Mouse (Mus musculus): ENCODE measurements around the gene Isl2. TPM values are rescaled to one million over a fixed set of nuclear protein-coding genes. Genes with fewer than 3 reads are reported as not detected.

The Isl2 gene
- polyA plus RNA-seq (2014; fragmentation: Nextera tagmentation; extraction: Ambion mirVana) = 1.9 and 3.0 TPM in 2 replicates

DNA sequence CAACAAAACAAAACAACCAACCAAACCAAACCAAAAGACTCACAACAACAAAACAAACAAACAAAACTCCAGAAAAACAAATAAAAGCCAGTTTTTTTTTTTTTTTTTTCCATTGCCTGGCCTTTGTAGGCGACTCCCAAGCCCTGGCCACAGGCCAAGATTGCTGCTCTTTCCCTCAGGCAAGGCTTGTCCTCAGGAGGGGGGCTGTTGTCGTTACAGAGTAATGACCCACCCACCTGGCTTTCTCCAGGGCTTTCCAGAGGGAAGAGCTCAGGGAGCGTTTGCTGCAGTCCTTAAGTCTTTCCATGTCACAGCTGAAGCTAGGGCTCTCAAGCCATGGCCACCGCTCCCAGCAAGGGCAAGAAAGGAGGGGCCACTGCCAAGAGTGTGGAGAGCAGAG, at the start of gene Isl2:
Isl2 (plus strand) TSS at position 296 of the 400 bp plus-strand sequence.
- DNase-seq (ENCODE audit: low spot score) (no peak), ATAC-seq (ENCODE audit: low FRiP score) (no peak)
- Histone ChIP-seq H3K9me3 (ENCODE audit: control insufficient read depth, low read length) (no peaks in the 10 kb centered on the region), H3K36me3 (replicated peaks; ENCODE audit: control insufficient read depth, insufficient read depth) (no peaks in the 10 kb centered on the region), H3K9ac (no peak within 1 kb of the TSS), H3K27me3 (ENCODE audit: control insufficient read depth, insufficient read depth, low read length) (peaks cover 69% of the 10 kb centered on the region), H3K4me1 (replicated peaks; ENCODE audit: control insufficient read depth, insufficient read depth, low read length) (no peaks in the 10 kb centered on the region), H3K4me2 (replicated peaks) (no peak within 1 kb of the TSS), H3K4me3 (replicated peaks; ENCODE audit: low read length) (no peak within 1 kb of the TSS), H3K27ac (no peak within 1 kb of the TSS)
- WGBS = 5% methylated on average over 4 of the region's 4 CpGs

- H3K9ac ChIP-seq = no peak overlapping the region
- ATAC-seq (ENCODE audit: low FRiP score) (no peak), DNase-seq (ENCODE audit: low spot score) (no peak)
- 88% methylated on average over 3 of the region's 3 CpGs for WGBS
- H3K27ac ChIP-seq = no peak overlapping the region
- H3K4me2 ChIP-seq (replicated peaks) = no peak overlapping the region
- H3K36me3 ChIP-seq (replicated peaks; ENCODE audit: control insufficient read depth, insufficient read depth) = no peaks in the 10 kb centered on the region
- peaks cover 5% of the 10 kb centered on the region for H3K27me3 ChIP-seq (ENCODE audit: control insufficient read depth, insufficient read depth, low read length)
- H3K9me3 ChIP-seq (ENCODE audit: control insufficient read depth, low read length) = no peaks in the 10 kb centered on the region
- H3K4me1 ChIP-seq (replicated peaks; ENCODE audit: control insufficient read depth, insufficient read depth, low read length) = no peaks in the 10 kb centered on the region
- no peak overlapping the region for H3K4me3 ChIP-seq (replicated peaks; ENCODE audit: low read length)
Observed at GRCm38 (mm10) chr9:55507922-55508321, 30.6 kb upstream of the Isl2 start.

DNA sequence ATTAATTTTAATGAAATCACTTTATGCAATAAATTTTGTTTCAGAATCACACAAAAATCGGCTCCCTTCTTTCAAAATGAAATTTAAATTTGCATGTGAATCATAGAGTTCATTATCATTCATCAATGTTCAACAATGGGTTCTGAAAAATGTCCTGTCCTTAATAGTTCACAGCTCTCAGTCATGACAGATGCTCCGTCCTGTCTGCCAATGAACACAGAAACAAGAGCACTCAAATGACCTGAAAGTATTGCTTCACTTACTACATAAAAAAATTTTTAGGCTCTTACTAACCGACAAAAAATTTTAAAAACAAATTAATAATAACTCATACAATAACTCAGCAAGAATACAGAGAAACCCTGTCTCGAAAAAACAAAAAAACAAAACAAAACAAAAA, 29.8 kb upstream of the Isl2 start:
- peaks cover 12% of the 10 kb centered on the region for H3K27me3 ChIP-seq (ENCODE audit: control insufficient read depth, insufficient read depth, low read length)
- H3K27ac ChIP-seq = no peak overlapping the region
- no peak for DNase-seq (ENCODE audit: low spot score)
- no peaks in the 10 kb centered on the region for H3K9me3 ChIP-seq (ENCODE audit: control insufficient read depth, low read length)
- no peak overlapping the region for H3K4me3 ChIP-seq (replicated peaks; ENCODE audit: low read length)
- H3K36me3 ChIP-seq (replicated peaks; ENCODE audit: control insufficient read depth, insufficient read depth) = no peaks in the 10 kb centered on the region
- H3K4me1 ChIP-seq (replicated peaks; ENCODE audit: control insufficient read depth, insufficient read depth, low read length) = no peaks in the 10 kb centered on the region
- no peak overlapping the region for H3K9ac ChIP-seq
- WGBS = 53% methylated on average over 4 of the region's 4 CpGs
- no peak for ATAC-seq (ENCODE audit: low FRiP score)
- no peak overlapping the region for H3K4me2 ChIP-seq (replicated peaks)

DNA sequence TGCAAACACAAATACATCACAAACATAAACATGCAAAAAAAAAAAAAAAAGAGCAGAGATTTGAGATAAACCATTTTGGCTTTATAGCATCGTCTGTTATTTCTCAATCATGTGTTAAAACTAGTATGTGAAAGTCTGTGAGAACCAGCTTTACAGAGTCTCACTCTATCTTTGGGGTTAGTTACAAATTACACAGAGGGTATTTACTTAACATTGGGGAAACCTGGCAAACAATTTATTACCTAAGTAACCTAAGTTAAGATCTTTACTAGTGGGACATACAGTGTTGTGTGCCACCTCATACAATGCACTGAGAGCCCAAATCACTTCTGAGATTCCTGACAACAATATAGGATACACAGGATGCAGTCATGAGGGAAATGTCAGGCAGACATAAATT, 28.7 kb upstream of the Isl2 start:
- H3K27me3 ChIP-seq (ENCODE audit: control insufficient read depth, insufficient read depth, low read length) = peaks cover 21% of the 10 kb centered on the region
- no peak overlapping the region for H3K4me3 ChIP-seq (replicated peaks; ENCODE audit: low read length)
- 89% methylated on average over 1 of the region's 1 CpGs for WGBS
- no peak overlapping the region for H3K9ac ChIP-seq
- no peaks in the 10 kb centered on the region for H3K36me3 ChIP-seq (replicated peaks; ENCODE audit: control insufficient read depth, insufficient read depth)
- ATAC-seq (ENCODE audit: low FRiP score) = no peak
- no peaks in the 10 kb centered on the region for H3K9me3 ChIP-seq (ENCODE audit: control insufficient read depth, low read length)
- no peak overlapping the region for H3K4me2 ChIP-seq (replicated peaks)
- no peak overlapping the region for H3K27ac ChIP-seq
- DNase-seq (ENCODE audit: low spot score) = no peak
- no peaks in the 10 kb centered on the region for H3K4me1 ChIP-seq (replicated peaks; ENCODE audit: control insufficient read depth, insufficient read depth, low read length)

GRCm38 (mm10) chr9:55510651-55511235, 27.7 kb upstream of the Isl2 start:
- ATAC-seq (ENCODE audit: low FRiP score) (no peak), DNase-seq (ENCODE audit: low spot score) (no peak)
- Histone ChIP-seq H3K4me1 (replicated peaks; ENCODE audit: control insufficient read depth, insufficient read depth, low read length) (no peaks in the 10 kb centered on the region), H3K4me3 (replicated peaks; ENCODE audit: low read length) (peak overlapping the region; percentile 63), H3K36me3 (replicated peaks; ENCODE audit: control insufficient read depth, insufficient read depth) (no peaks in the 10 kb centered on the region), H3K9ac (peak overlapping the region; percentile 67; the same call in 1 of the 2 replicates), H3K27ac (no peak overlapping the region), H3K9me3 (ENCODE audit: control insufficient read depth, low read length) (no peaks in the 10 kb centered on the region), H3K27me3 (ENCODE audit: control insufficient read depth, insufficient read depth, low read length) (peaks cover 21% of the 10 kb centered on the region), H3K4me2 (replicated peaks) (peak overlapping the region; percentile 81)
- 78% methylated on average over 10 of the region's 10 CpGs for WGBS

GRCm38 (mm10) chr9:55511521-55511993, 26.9 kb upstream of the Isl2 start:
- under 1% methylated on average over 32 of the region's 32 CpGs for WGBS
- peak; percentile 69 for ATAC-seq (ENCODE audit: low FRiP score)

DNA sequence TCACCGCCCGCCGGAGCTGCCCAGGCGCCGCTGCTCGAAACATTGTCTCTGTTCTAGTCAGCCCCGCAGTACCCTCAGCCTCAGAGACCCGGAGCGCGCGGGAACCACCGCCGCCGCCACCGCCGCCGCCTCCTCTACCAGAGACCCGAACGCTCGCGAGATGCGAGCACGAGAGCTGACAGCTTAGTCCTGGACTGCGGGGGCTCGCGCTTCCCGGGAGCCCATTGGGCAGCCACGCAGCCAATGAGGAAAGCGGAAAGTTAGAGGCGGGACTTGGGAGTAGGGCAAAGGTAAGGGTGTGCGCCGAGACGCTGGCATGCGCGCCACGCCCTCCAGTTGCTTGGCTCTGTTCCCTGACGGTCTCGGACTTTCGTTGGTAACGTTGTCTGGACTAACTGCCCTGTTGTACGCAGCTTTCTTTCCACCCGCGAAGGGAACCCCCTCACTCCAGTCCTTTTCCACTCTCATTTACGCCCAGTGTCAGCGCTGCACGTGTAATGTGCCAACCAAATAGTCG, 26.4 kb upstream of the Isl2 start, which contains the start of gene Etfa:
Etfa (minus strand) TSS at position 217 of the 517 bp plus-strand sequence.
- H3K9ac ChIP-seq = peak within 1 kb of the TSS; percentile 67
- peak; percentile 95 for DNase-seq (ENCODE audit: low spot score)

More at GRCm38 (mm10) chr9:55511521-55511993, 26.9 kb upstream of the Isl2 start:
- H3K27ac ChIP-seq = peak overlapping the region; percentile 71
- H3K27me3 ChIP-seq (ENCODE audit: control insufficient read depth, insufficient read depth, low read length) = peaks cover 21% of the 10 kb centered on the region
- peak overlapping the region; percentile 67 for H3K9ac ChIP-seq
- no peaks in the 10 kb centered on the region for H3K4me1 ChIP-seq (replicated peaks; ENCODE audit: control insufficient read depth, insufficient read depth, low read length)
- H3K36me3 ChIP-seq (replicated peaks; ENCODE audit: control insufficient read depth, insufficient read depth) = no peaks in the 10 kb centered on the region
- H3K4me3 ChIP-seq (replicated peaks; ENCODE audit: low read length) = peak overlapping the region; percentile 63
- DNase-seq (ENCODE audit: low spot score) = peak; percentile 38
- peak overlapping the region; percentile 81 for H3K4me2 ChIP-seq (replicated peaks)
- no peaks in the 10 kb centered on the region for H3K9me3 ChIP-seq (ENCODE audit: control insufficient read depth, low read length)

GRCm38 (mm10) chr9:55525716-55526115, 12.8 kb upstream of the Isl2 start:
- Histone ChIP-seq H3K36me3 (replicated peaks; ENCODE audit: control insufficient read depth, insufficient read depth) (no peaks in the 10 kb centered on the region), H3K9ac (no peak overlapping the region), H3K4me2 (replicated peaks) (no peak overlapping the region), H3K27ac (no peak overlapping the region), H3K9me3 (ENCODE audit: control insufficient read depth, low read length) (no peaks in the 10 kb centered on the region), H3K27me3 (ENCODE audit: control insufficient read depth, insufficient read depth, low read length) (peaks cover 11% of the 10 kb centered on the region; the same call in 1 of the 2 replicates), H3K4me1 (replicated peaks; ENCODE audit: control insufficient read depth, insufficient read depth, low read length) (no peaks in the 10 kb centered on the region), H3K4me3 (replicated peaks; ENCODE audit: low read length) (no peak overlapping the region)
- ATAC-seq (ENCODE audit: low FRiP score) = no peak
- no peak for DNase-seq (ENCODE audit: low spot score)
- 29% methylated on average over 4 of the region's 4 CpGs for WGBS

More for the DNA sequence above, 26.4 kb upstream of the Isl2 start, which contains the start of gene Etfa:
- H3K27me3 ChIP-seq (ENCODE audit: control insufficient read depth, insufficient read depth, low read length) = peaks cover 21% of the 10 kb centered on the region
- under 1% methylated on average over 46 of the region's 47 CpGs for WGBS
- H3K27ac ChIP-seq = peak within 1 kb of the TSS; percentile 71
- no peaks in the 10 kb centered on the region for H3K9me3 ChIP-seq (ENCODE audit: control insufficient read depth, low read length)
- ATAC-seq (ENCODE audit: low FRiP score) = peak; percentile 100
- H3K4me3 ChIP-seq (replicated peaks; ENCODE audit: low read length) = peak within 1 kb of the TSS; percentile 63
- peak within 1 kb of the TSS; percentile 81 for H3K4me2 ChIP-seq (replicated peaks)
- H3K36me3 ChIP-seq (replicated peaks; ENCODE audit: control insufficient read depth, insufficient read depth) = no peaks in the 10 kb centered on the region
- H3K4me1 ChIP-seq (replicated peaks; ENCODE audit: control insufficient read depth, insufficient read depth, low read length) = no peaks in the 10 kb centered on the region

- 27% methylated on average over 3 of the region's 3 CpGs for WGBS
- H3K9me3 ChIP-seq (ENCODE audit: control insufficient read depth, low read length) = no peaks in the 10 kb centered on the region
- peak; percentile 66 for DNase-seq (ENCODE audit: low spot score)
Observed at GRCm38 (mm10) chr9:55535907-55536306, 2.6 kb upstream of the Isl2 start.

More at GRCm38 (mm10) chr9:55535907-55536306, 2.6 kb upstream of the Isl2 start:
- no peak for ATAC-seq (ENCODE audit: low FRiP score)
- Histone ChIP-seq H3K27me3 (ENCODE audit: control insufficient read depth, insufficient read depth, low read length) (peaks cover 44% of the 10 kb centered on the region), H3K4me3 (replicated peaks; ENCODE audit: low read length) (no peak overlapping the region), H3K9ac (no peak overlapping the region), H3K4me1 (replicated peaks; ENCODE audit: control insufficient read depth, insufficient read depth, low read length) (no peaks in the 10 kb centered on the region), H3K36me3 (replicated peaks; ENCODE audit: control insufficient read depth, insufficient read depth) (no peaks in the 10 kb centered on the region), H3K4me2 (replicated peaks) (no peak overlapping the region), H3K27ac (no peak overlapping the region)
